Mouse (Mus musculus) limb, embryonic 14.5 days (tissue): ENCODE results near the gene Sp3. TPM values are rescaled to one million over a fixed set of nuclear protein-coding genes. Genes with fewer than 3 reads are reported as not detected.

ENCODE experiments used
- ATAC-seq: fragments of 200-750 bp; cut with Nextera tagmentation; 2 replicates; pipeline ENCODE4 v1.8.0; 2017; ENCODE audit warnings: low read depth, moderate number of reproducible peaks, moderate TSS enrichment; ENCODE audit not compliant: low FRiP score
- DNase-seq: peaks from one replicate; pipeline ENCODE4 v3.0.0-alpha.2; 2015; ENCODE audit warnings: low spot score
- H3K27ac ChIP-seq: fragments of 300-500 bp; sonication (generic); replicated peaks from 2 replicates; pipeline ENCODE4 v1.5.1; 2014; ENCODE audit warnings: low read depth, mild to moderate bottlenecking, low read length, moderate library complexity, mixed read lengths
- H3K27me3 ChIP-seq: fragments of 300-500 bp; sonication (generic); 2 replicates; pipeline ENCODE4 v1.6.1; 2014; ENCODE audit warnings: low read length, mixed read lengths; ENCODE audit not compliant: control insufficient read depth, insufficient read depth
- H3K36me3 ChIP-seq: fragments of 300-500 bp; sonication (generic); 2 replicates; pipeline ENCODE4 v1.6.1; 2014; ENCODE audit warnings: mild to moderate bottlenecking, low read length, moderate library complexity, mixed read lengths; ENCODE audit not compliant: control insufficient read depth, insufficient read depth
- H3K4me1 ChIP-seq: fragments of 300-500 bp; sonication (generic); 2 replicates; pipeline ENCODE4 v1.6.1; 2014; ENCODE audit warnings: antibody characterized with exemption, low read length, mixed read lengths; ENCODE audit not compliant: control insufficient read depth, insufficient read depth
- H3K4me2 ChIP-seq: fragments of 300-500 bp; sonication (generic); replicated peaks from 2 replicates; pipeline ENCODE4 v1.6.1; 2014; ENCODE audit warnings: low read depth, mild to moderate bottlenecking, low read length, moderate library complexity; ENCODE audit not compliant: severe bottlenecking
- H3K4me3 ChIP-seq: fragments of 300-500 bp; sonication (generic); replicated peaks from 2 replicates; pipeline ENCODE4 v1.5.1; 2014; ENCODE audit warnings: low read length
- H3K9ac ChIP-seq: fragments of 300-500 bp; sonication (generic); 2 replicates; pipeline ENCODE4 v1.6.1; 2014; ENCODE audit warnings: mild to moderate bottlenecking, low read depth, low read length, moderate library complexity; ENCODE audit not compliant: severe bottlenecking
- H3K9me3 ChIP-seq: fragments of 300-500 bp; sonication (generic); 2 replicates; pipeline ENCODE4 v1.6.1; 2016; ENCODE audit warnings: low read length; ENCODE audit not compliant: control insufficient read depth
- POLR2A ChIP-seq: fragments of 200-500 bp; IDR thresholded peaks from 2 replicates; pipeline ENCODE4 v1.8.0; 2012; ENCODE audit warnings: inconsistent platforms, mild to moderate bottlenecking, moderate library complexity, borderline replicate concordance; ENCODE audit not compliant: insufficient read depth, insufficient read length; ENCODE audit errors: extremely low read depth
- WGBS: fragments of 180-500 bp; shearing (Covaris S2); extraction: QIAGEN DNeasy Blood & Tissue Kit; methylation state at CpG from one replicate; pipeline ENCODE4 v1.1.7; 2014; 5-methylcytosine and 5-hydroxymethylcytosine counted together
- polyA plus RNA-seq, 2 experiments: library from polyadenylated mRNA; depleted of rRNA in 1 of 2; stranded (reverse) in 1 of 2; unstranded in 1 of 2; fragments of >200 nt; fragmentation: Nextera tagmentation in 1 of 2; extraction: Ambion mirVana in 1 of 2; gene quantifications; 2 replicates each; pipeline versions ENCODE4 v1.2.1 to v1.2.3; 2012 to 2014

Sp3 gene
- polyA plus RNA-seq, 2 experiments = 40.3 to 70.1 TPM

DNA sequence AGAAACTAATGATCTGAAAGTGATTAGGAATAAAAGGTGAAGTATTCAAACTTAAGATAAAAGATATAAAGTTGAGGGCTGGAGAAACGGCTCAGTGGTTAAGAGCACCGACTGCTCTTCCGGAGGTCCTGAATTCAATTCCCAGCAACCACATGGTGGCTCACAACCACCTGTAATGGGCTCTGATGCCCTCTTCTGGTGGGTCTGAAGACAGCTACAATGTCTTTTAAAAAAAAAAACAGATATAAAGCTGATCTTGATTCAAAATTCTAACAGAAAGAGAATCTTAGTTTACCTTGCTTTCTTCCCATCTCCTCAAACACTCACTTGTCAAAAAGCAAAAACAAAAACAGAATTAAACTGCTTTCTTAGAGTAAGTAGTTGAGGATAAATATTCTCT, 23.8 kb downstream of the Sp3 start:
- no peaks in the 10 kb centered on the region for H3K4me1 ChIP-seq
- DNase-seq (no peak), ATAC-seq (no peak)
- no peak overlapping the region for H3K27ac ChIP-seq
- H3K27me3 ChIP-seq = no peaks in the 10 kb centered on the region
- no peak for TF ChIP-seq POLR2A
- no peak overlapping the region for H3K4me2 ChIP-seq
- peaks cover 34% of the 10 kb centered on the region for H3K36me3 ChIP-seq
- no peak overlapping the region for H3K9ac ChIP-seq
- WGBS = 96% methylated on average over 3 of the region's 3 CpGs
- H3K4me3 ChIP-seq = no peak overlapping the region
- H3K9me3 ChIP-seq = no peaks in the 10 kb centered on the region

DNA sequence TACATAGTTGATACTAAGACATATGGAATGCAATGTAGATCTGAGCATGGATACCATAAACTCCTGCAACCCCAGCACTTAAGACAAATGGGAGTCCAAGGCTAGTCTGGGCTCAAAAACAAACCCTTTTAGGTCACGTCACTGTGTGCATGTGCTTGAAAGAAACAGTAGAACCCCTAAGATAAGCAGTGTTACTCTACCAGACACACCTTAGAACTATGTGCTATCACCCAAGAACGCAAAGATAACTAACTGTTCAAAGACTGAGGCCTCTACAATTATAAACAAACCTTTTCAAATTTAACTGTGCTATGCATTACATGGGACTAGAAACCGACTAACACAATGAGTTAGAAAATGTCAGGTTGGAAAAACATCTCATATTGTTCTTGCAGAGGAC, 27.3 kb downstream of the Sp3 start:
- ATAC-seq (no peak), DNase-seq (no peak)
- WGBS = 91% methylated on average over 3 of the region's 3 CpGs
- Histone ChIP-seq H3K4me1 (no peaks in the 10 kb centered on the region), H3K36me3 (peaks cover 20% of the 10 kb centered on the region), H3K9me3 (no peaks in the 10 kb centered on the region), H3K4me2 (no peak overlapping the region), H3K27me3 (no peaks in the 10 kb centered on the region), H3K9ac (no peak overlapping the region), H3K4me3 (no peak overlapping the region), H3K27ac (no peak overlapping the region)
- TF ChIP-seq POLR2A = no peak

DNA sequence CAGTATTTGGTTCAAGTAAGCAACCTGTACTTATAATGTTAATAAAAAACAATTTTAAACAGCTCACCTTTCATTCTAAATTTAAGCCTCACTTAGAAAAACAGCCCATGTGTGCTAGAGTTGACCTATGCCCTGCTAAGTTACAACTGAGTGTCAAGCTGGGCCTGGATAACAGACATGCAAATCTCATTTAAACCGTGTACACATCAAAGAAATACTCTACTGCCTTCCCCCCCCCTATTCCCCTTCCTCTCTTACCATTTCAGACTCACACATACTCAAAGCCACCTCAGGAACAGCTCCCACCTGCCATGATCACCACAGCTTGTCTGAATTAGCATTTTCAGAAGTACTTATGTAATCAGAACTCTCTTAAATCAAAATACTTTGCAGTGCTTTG, 44.3 kb downstream of the Sp3 start:
- no peak for ATAC-seq
- H3K27ac ChIP-seq = no peak overlapping the region
- no peaks in the 10 kb centered on the region for H3K9me3 ChIP-seq
- no peaks in the 10 kb centered on the region for H3K27me3 ChIP-seq
- H3K4me3 ChIP-seq = no peak overlapping the region
- 15% methylated on average over 1 of the region's 1 CpGs for WGBS
- H3K4me1 ChIP-seq = peaks cover 10% of the 10 kb centered on the region
- no peak overlapping the region for H3K9ac ChIP-seq
- no peak overlapping the region for H3K4me2 ChIP-seq
- no peak for TF ChIP-seq POLR2A
- H3K36me3 ChIP-seq = peaks cover 28% of the 10 kb centered on the region
- DNase-seq = no peak

DNA sequence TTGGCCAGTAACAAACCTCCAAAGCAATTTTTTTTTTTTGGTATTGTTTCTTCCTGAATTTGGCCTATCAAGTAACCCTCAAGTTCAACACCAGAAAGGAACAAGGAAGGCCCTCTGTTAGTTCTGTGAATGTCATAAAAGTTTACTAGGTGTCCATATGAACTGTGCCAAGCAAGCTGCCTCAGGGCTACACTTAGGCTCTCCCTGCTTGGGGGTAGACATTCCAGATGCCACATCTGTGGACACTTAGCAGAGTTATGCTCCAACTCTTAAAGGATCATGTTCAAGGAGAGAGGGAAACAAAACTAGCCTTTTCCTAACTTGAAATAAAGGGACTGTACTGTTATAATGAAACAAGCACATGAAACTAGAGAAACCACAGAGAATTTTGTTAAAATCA, 48.1 kb downstream of the Sp3 start:
- no peaks in the 10 kb centered on the region for H3K27me3 ChIP-seq
- H3K9ac ChIP-seq = no peak overlapping the region
- H3K4me1 ChIP-seq = peaks cover 10% of the 10 kb centered on the region
- H3K27ac ChIP-seq = no peak overlapping the region
- peak; percentile 57 for DNase-seq
- H3K36me3 ChIP-seq = peaks cover 7% of the 10 kb centered on the region
- no peak for TF ChIP-seq POLR2A
- no peaks in the 10 kb centered on the region for H3K9me3 ChIP-seq
- H3K4me3 ChIP-seq = no peak overlapping the region
- H3K4me2 ChIP-seq = no peak overlapping the region
- ATAC-seq = peak; percentile 62

DNA sequence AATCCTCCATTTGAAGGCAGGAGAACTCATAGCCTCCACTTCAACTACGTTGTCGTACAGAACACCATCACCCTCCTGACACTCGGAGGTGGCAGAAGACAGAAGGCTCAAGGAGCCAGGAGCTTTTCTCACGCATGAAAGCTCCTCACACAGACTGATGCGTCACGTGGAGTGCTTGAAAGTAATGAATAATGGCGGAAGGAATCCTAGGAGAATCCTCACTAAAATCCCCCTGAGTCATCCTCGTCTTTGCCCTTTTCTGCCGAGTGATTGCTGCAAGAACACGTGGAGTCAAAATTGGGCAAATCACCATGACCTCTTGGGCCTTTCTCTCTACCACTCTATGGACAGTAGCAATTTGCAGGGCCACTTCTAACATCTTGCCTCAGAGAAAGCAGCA, 55.3 kb downstream of the Sp3 start:
- Histone ChIP-seq H3K9ac (no peak overlapping the region), H3K27me3 (no peaks in the 10 kb centered on the region), H3K36me3 (no peaks in the 10 kb centered on the region), H3K27ac (no peak overlapping the region), H3K4me1 (no peaks in the 10 kb centered on the region; the same call in 1 of the 2 replicates), H3K4me2 (no peak overlapping the region), H3K4me3 (no peak overlapping the region), H3K9me3 (no peaks in the 10 kb centered on the region)
- TF ChIP-seq POLR2A = no peak
- ATAC-seq = no peak
- 94% methylated on average over 10 of the region's 10 CpGs for WGBS
- no peak for DNase-seq

DNA sequence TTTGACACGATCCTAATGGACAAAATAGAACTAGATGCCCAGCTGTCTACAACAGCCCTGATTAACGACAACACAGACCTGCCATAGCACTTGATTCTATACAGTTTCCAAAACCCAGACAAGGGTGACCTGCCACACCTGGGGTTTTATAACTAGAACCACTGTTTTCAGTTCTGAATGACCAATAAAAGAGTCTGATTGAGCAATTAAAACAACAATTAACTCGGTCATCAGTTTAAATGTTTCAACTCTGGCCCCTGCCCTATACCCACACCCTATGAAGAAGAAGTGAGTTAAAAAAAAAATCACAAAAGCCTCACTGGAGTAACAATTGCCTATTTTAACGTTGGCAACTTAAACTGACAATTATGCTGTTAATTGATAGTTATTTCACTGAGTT, 64.1 kb downstream of the Sp3 start:
- no peak overlapping the region for H3K4me3 ChIP-seq
- no peak overlapping the region for H3K4me2 ChIP-seq
- no peak overlapping the region for H3K27ac ChIP-seq
- WGBS = 29% methylated on average over 4 of the region's 4 CpGs
- no peak overlapping the region for H3K9ac ChIP-seq
- no peaks in the 10 kb centered on the region for H3K27me3 ChIP-seq
- no peaks in the 10 kb centered on the region for H3K9me3 ChIP-seq
- ATAC-seq (no peak), DNase-seq (no peak)
- H3K36me3 ChIP-seq = no peaks in the 10 kb centered on the region
- 0 out of 2 replicates have a peak, but pooled peaks cover 5% of the 10 kb centered on the region for H3K4me1 ChIP-seq
- TF ChIP-seq POLR2A = no peak
